Mouse (Mus musculus) ES-E14 (cell line): ENCODE data around the gene Sepsecs.

Experiments
- MAFK ChIP-seq: IDR thresholded peaks from 2 replicates; pipeline ENCODE4 v1.6.1; 2014; ENCODE audit warnings: mild to moderate bottlenecking, low read depth, low read length, inconsistent platforms; ENCODE audit not compliant: insufficient read depth
- ZNF384 ChIP-seq: IDR thresholded peaks from 2 replicates; pipeline ENCODE4 v1.6.1; 2012; ENCODE audit warnings: low read depth, low read length, inconsistent platforms

DNA sequence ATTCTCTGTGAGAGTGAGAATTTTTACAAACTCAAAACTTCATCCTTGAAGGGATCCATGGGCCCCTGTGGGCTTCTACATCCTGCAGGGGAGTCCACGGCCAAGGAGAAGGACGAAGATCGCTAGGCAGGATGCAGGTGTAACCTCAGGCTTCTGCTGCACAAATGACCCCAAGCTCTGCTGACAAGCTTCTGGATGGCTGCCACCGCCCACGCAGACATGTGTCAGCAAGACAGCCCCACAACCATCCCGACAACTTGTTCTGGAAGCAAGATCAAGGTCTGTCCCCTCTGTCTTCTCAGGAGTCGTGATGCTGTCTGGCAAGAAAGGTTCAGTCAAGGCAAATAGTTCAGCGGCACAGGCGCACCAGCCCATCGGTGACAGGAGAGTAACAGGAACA lies 59.8 kb downstream of the Sepsecs start:
- TF ChIP-seq MAFK (no peak), ZNF384 (no peak)
